Mouse (Mus musculus): ENCODE measurements around the gene Zmym3. TPM values are rescaled to one million over a fixed set of nuclear protein-coding genes. Genes with fewer than 3 reads are reported as not detected.
"Not testable (repeated sequence)": the region's sequence is repeated elsewhere in the genome, so short reads cannot be mapped to it uniquely, and the experiment has no call there.

The Zmym3 gene
- total RNA-seq, 2 experiments from 2014 or later, result 159 to 175 TPM

- DNase-seq, result no peak
These were observed 47.7 kb downstream of the Zmym3 start for GRCm38 (mm10) chrX:101372946-101373345.

DNA sequence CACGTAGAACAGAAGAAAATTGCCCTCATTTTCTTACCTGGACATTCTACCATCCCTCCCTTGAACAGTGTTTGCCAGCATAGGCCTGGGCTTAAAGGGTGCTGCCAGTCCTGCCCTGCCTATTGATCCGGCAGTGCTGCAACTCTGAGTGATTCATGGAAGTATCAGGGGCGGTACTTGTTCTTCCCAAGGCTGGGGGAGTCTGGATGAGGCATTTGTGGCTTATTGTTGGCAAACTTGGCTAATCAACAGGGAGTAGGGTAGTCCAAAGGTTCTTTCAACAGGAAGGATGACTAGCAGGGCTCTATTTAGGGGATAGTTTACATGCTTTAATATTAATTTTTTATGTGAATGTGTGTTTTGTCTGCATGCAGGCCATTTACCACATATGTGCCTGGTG, 50.1 kb downstream of the Zmym3 start:
- no peak for DNase-seq

GRCm38 (mm10) chrX:101369001-101369400, 51.6 kb downstream of the Zmym3 start:
- no peak for DNase-seq

- not testable (repeated sequence) for DNase-seq
These were observed 61.7 kb downstream of the Zmym3 start for GRCm38 (mm10) chrX:101358902-101359301.

Other genes starting within 250 kb of the Zmym3 start
- 10 to 100 TPM; 81.5 to 88.3 TPM for gene Snx12, start 198.3 kb downstream of the Zmym3 start, total RNA-seq (2021)
- gene Foxo4, start 166.3 kb downstream of the Zmym3 start, total RNA-seq (2021), result 10 to 100 TPM; 21.3 to 25.4 TPM
- not detected for gene Gm614, start 156.9 kb downstream of the Zmym3 start, total RNA-seq (2021)
- 1 to 10 TPM in 1 of 2 experiments, under 1 TPM in 1; 0.90 to 1.6 TPM for gene Il2rg, start 152.6 kb downstream of the Zmym3 start, total RNA-seq (2021)
- not detected for gene Gm20489, start 151.8 kb downstream of the Zmym3 start, total RNA-seq (2021)
- 10 to 100 TPM; 23.1 to 26.5 TPM for gene Med12, start 146.8 kb downstream of the Zmym3 start, total RNA-seq (2021)
- gene Nlgn3, start 121.7 kb downstream of the Zmym3 start, total RNA-seq (2021), result 100 to 1,000 TPM; 186 to 189 TPM
- 10 to 100 TPM; 10.3 to 13.0 TPM for gene Gjb1, start 44.5 kb downstream of the Zmym3 start, total RNA-seq (2021)
- 100 to 1,000 TPM; 135 to 149 TPM for gene Nono, start 8.5 kb upstream of the Zmym3 start, total RNA-seq (2021)
- gene Itgb1bp2, start 28.2 kb upstream of the Zmym3 start, total RNA-seq (2021), result 1 to 10 TPM; 1.0 to 1.4 TPM
- 10 to 100 TPM; 50.0 to 51.0 TPM for gene Taf1, start 111.9 kb upstream of the Zmym3 start, total RNA-seq (2021)
- 100 to 1,000 TPM; 220 to 236 TPM for gene Ogt, start 219.2 kb upstream of the Zmym3 start, total RNA-seq (2021)